Mouse (Mus musculus): ENCODE data around the gene Vmn1r26.
A peak's percentile ranks its signal among the peaks of the same experiment; 100 is the strongest.
"Not testable (repeated sequence)": the region's sequence is repeated elsewhere in the genome, so short reads cannot be mapped to it uniquely, and the experiment has no call there.

Vmn1r26 gene

DNA sequence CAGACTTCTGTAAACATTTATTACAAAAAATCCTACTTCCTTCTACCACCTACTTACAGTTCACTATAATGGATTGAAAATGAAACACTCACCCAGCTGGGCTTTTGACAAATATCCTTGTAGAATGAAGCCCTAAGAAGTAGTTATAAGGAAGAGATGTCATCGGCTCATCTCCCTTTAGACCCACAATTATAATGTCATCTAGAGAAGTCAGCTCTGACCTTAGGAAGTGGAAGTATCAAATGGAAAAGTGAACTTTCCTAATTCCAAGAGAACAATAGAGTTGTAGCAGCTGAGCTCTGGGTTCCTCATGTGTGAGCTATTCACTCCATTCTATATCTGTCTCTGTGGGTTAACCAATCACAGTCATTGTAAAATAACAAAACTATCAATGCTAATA lies at the start of gene Vmn1r26:
Gene Vmn1r26 (minus strand): TSS at position 101 of the 400 bp plus-strand sequence.
- DNase-seq (ENCODE audit: low spot score in 2 of 2), result no peak

DNA sequence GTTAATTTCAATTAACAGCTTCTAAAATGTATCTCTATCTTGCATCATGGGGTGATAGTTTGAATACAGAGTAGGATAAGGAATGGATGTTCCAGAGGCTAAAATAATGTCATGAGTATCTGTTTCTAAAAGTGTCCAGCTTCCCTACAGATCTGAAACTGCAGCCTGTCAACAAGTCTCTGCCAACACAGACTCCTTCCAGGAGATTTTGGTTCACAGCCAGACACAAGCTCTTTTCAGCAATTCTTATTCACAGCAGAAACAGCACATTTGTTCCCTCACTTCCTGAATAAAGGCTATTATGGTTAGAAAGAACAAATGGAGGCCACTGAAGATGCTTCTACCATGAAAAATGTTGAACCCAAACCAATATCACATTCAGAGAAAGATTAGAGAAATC lies 29.1 kb upstream of the Vmn1r26 start:
- peak; percentile 20 to 28 for DNase-seq (ENCODE audit: low spot score in 2 of 2)

- DNase-seq (ENCODE audit: low spot score in 2 of 2), result not testable (repeated sequence)
Measured at GRCm38 (mm10) chr6:58017478-58017877, 2.5 kb upstream of the Vmn1r26 start.

GRCm38 (mm10) chr6:57980710-57981109 lies 34.2 kb downstream of the Vmn1r26 start, which contains the start of gene Vmn1r25:
Gene Vmn1r25, minus strand, starts transcription at chr6:57980810.
- no peak for DNase-seq (ENCODE audit: low spot score in 2 of 2)

DNA sequence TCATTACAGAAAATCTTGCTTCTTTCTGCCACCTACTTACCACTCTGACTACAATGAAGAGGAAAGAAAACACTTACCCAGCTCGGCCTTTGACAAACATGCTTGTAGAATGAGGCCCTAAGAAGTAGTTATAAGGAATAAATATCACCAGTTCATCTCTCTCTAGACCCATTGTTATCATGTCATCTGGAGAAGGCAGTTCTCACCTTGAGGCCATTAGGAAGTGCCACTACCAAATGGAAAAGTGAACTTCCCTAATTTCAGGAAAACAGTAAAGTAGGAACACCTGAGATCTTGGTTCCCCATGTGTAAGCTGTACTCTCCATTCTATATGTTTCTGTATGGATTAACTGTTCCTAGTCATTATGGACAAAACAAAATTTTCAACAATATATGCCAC lies 53.6 kb downstream of the Vmn1r26 start, which contains the start of gene Vmn1r24:
Gene Vmn1r24 (minus strand): TSS at position 101 of the 400 bp plus-strand sequence.
- DNase-seq (ENCODE audit: low spot score in 2 of 2), result not testable (repeated sequence)
